39 mouse cellular contexts compared by ENCODE assay signal in genomic region chr10:96089744-96090143, GRCm38 (mm10). TPM values are rescaled to one million over a fixed set of nuclear protein-coding genes. Genes with fewer than 3 reads are reported as not detected.
"Had no signal": no experiment of that assay in that cellular context is flagged by ENCODE, and none has a peak within 500 bp of the region (broad histone marks: within the 10 kb centered on the region; RNA-seq: fewer than 3 reads in every experiment).

No protein-coding gene starts in this region.

- H3K4me3 ChIP-seq: gastrocnemius, adult 2 months; heart, embryonic 10.5 days; heart, embryonic 12.5 days; hindbrain, embryonic 10.5 days; hindbrain, embryonic 12.5 days; hindbrain, embryonic 15.5 days; intestine, embryonic 15.5 days; left cerebral cortex, adult 2 months; limb, embryonic 10.5 days; limb, embryonic 12.5 days; liver, embryonic 13.5 days; liver, embryonic 15.5 days had no signal

- H3K4me2 ChIP-seq: heart, embryonic 12.5 days; hindbrain, embryonic 12.5 days; hindbrain, embryonic 15.5 days; intestine, embryonic 15.5 days; limb, embryonic 12.5 days; liver, embryonic 13.5 days; liver, embryonic 15.5 days had no signal

- H3K4me1 ChIP-seq: heart, embryonic 10.5 days; hindbrain, embryonic 12.5 days; intestine, embryonic 15.5 days; limb, embryonic 10.5 days; limb, embryonic 12.5 days; liver, embryonic 13.5 days; liver, embryonic 15.5 days had no signal

- H3K27me3 ChIP-seq: heart, embryonic 12.5 days; hindbrain, embryonic 12.5 days; hindbrain, embryonic 15.5 days; intestine, embryonic 15.5 days; limb, embryonic 12.5 days; liver, embryonic 13.5 days; liver, embryonic 15.5 days had no signal

- H3K9me3 ChIP-seq: heart, embryonic 10.5 days; heart, embryonic 12.5 days; hindbrain, embryonic 10.5 days; hindbrain, embryonic 12.5 days; hindbrain, embryonic 15.5 days; intestine, embryonic 15.5 days; limb, embryonic 10.5 days; limb, embryonic 12.5 days; liver, embryonic 13.5 days; liver, embryonic 15.5 days had no signal

- ATAC-seq: inflammation-experienced regulatory T-cells, adult 6 months; intestine, embryonic 15.5 days; intestine, postnatal 0 days had no signal

- H3K36me3 ChIP-seq: heart, embryonic 10.5 days; heart, embryonic 12.5 days; hindbrain, embryonic 10.5 days; hindbrain, embryonic 12.5 days; hindbrain, embryonic 15.5 days; intestine, embryonic 15.5 days; limb, embryonic 10.5 days; limb, embryonic 12.5 days; liver, embryonic 13.5 days; liver, embryonic 15.5 days had no signal

- DNase-seq: gastrocnemius, adult 2 months; gastrocnemius, postnatal 10 days; gastrocnemius, postnatal 25 days; heart, adult 18-20 months; heart, postnatal 10 days; heart, postnatal 4 days; kidney, adult 18-20 months; kidney, adult 8-10 months; kidney, postnatal 10 days; kidney, postnatal 25 days; kidney, postnatal 4 days; liver; liver, embryonic 13.5 days had no signal

- H3K9ac ChIP-seq: heart, embryonic 12.5 days; hindbrain, embryonic 12.5 days; hindbrain, embryonic 15.5 days; intestine, embryonic 15.5 days; limb, embryonic 12.5 days; liver, embryonic 13.5 days; liver, embryonic 15.5 days had no signal

- H3K27ac ChIP-seq: gastrocnemius, adult 2 months; heart, embryonic 10.5 days; hindbrain, embryonic 10.5 days; hindbrain, embryonic 12.5 days; hindbrain, embryonic 15.5 days; intestine, embryonic 15.5 days; left cerebral cortex, adult 2 months; limb, embryonic 10.5 days; limb, embryonic 12.5 days; liver, embryonic 13.5 days; liver, embryonic 15.5 days had no signal

RNA-seq across cellular contexts. Expression of gene Gm5426, which starts 46.7 kb away (rescaled TPM):
- total RNA-seq: gastrocnemius, adult 2 months; gastrocnemius, postnatal 10 days; gastrocnemius, postnatal 25 days; gastrocnemius, postnatal 4 days; granulocyte monocyte progenitor cell, adult 5-6 weeks; heart, adult 18-20 months; heart, adult 8-10 months; heart, postnatal 10 days; heart, postnatal 25 days; heart, postnatal 4 days; layer of hippocampus, postnatal 10 days; layer of hippocampus, postnatal 25 days; left cerebral cortex, adult 2 months; left cerebral cortex, postnatal 14 days; left cerebral cortex, postnatal 36 days had no signal
- polyA plus RNA-seq: frontal cortex, adult 2 months; heart, embryonic 10.5 days; heart, embryonic 12.5 days; heart, embryonic 14.5 days; heart, embryonic 16.5 days; hindbrain, embryonic 10.5 days; hindbrain, embryonic 12.5 days; hindbrain, embryonic 15.5 days; intestine, embryonic 15.5 days; intestine, postnatal 0 days; kidney, embryonic 14.5 days; kidney, embryonic 16.5 days; limb, embryonic 10.5 days; limb, embryonic 12.5 days; limb, embryonic 14.5 days; liver, embryonic 13.5 days; liver, embryonic 15.5 days had no signal
